Mouse (Mus musculus) Patski (cell line): ENCODE data around the gene Il25. TPM values are rescaled to one million over a fixed set of nuclear protein-coding genes. Genes with fewer than 3 reads are reported as not detected.

ENCODE experiments used
- ATAC-seq: fragments of 100-300 bp; one replicate; pipeline ENCODE4 v1.8.0; 2021
- CTCF ChIA-PET: fragments of 350-600 bp; sonication (Branson Sonifier 250); formaldehyde crosslinking; loops from one replicate; lab custom pipeline; 2022; ENCODE audit warnings: inconsistent platforms; lab: Charles Lee
- POLR2A ChIA-PET: fragments of 350-600 bp; sonication (Branson Sonifier 250); formaldehyde crosslinking; loops from one replicate; lab custom pipeline; 2022; ENCODE audit warnings: antibody characterized with exemption, inconsistent platforms; lab: Charles Lee
- DNase-seq: peaks from one replicate; pipeline ENCODE4 v3.0.0-alpha.2; 2011; ENCODE audit warnings: low read depth, low spot score
- H3K27me3 ChIP-seq: fragments of 371-371 bp; one replicate; pipeline ENCODE4 v1.5.1; 2021
- CTCF ChIP-seq: fragments of 100-300 bp; IDR thresholded peaks from one replicate; pipeline ENCODE4 v1.5.1; 2021
- in situ Hi-C: fragments of 300-500 bp; cut with MboI; formaldehyde crosslinking; loops from 3 replicates; pipeline ENCODE4 v1.11.1; 2018; ENCODE audit warnings: low pct_unique_long_range_greater_than_20kb, mixed read lengths
- polyA plus RNA-seq: library from polyadenylated mRNA; unstranded; gene quantifications from one replicate; pipeline ENCODE4 v1.2.3, GENCODE M21; 2021

The Il25 gene
- polyA plus RNA-seq, result not detected

- no peak for TF ChIP-seq CTCF
- no peak for ATAC-seq
- no peak for DNase-seq
- in situ Hi-C loops, result no loop called here
- POLR2A ChIA-PET, result interaction anchor here (1.2 kb wide), 1 partner anchor 13 kb away, joined by 3 read pairs; no protein-coding TSS in a partner anchor
- CTCF ChIA-PET, result no interaction called here
- peaks cover 20% of the 10 kb centered on the region for H3K27me3 ChIP-seq
Observed at GRCm38 (mm10) chr14:54932645-54933150, at the start of gene Il25. Il25 (plus strand) TSS chr14:54932695.

GRCm38 (mm10) chr14:54883154-54884021, 49.1 kb upstream of the Il25 start, which contains the start of the genes Bcl2l2 and Gm20521:
Bcl2l2 (plus strand) TSS chr14:54883377.
Gm20521 (plus strand) TSS chr14:54883441.
- in situ Hi-C loops, result loop anchor here (25.0 kb wide), 1 partner anchor 704 kb away; the partner anchor contains the start of genes Emc9, Fitm1, Psme1 and Psme2
- DNase-seq (no peak), ATAC-seq (peak; percentile 86)
- no peaks in the 10 kb centered on the region for H3K27me3 ChIP-seq
- ChIA-PET POLR2A (interaction anchor here (0.7 to 1.0 kb wide), 2 partner anchors 9 to 11 kb away, joined by 3 to 4 read pairs; no protein-coding TSS in a partner anchor), CTCF (interaction anchor here (1.4 to 2.6 kb wide), 2 partner anchors 11 to 132 kb away, joined by 3 to 6 read pairs; partner anchors contain the start of gene Ngdn)
- no peak for TF ChIP-seq CTCF

- TF ChIP-seq CTCF, result no peak
- POLR2A ChIA-PET, result interaction anchor here (0.7 kb wide), 1 partner anchor 9 kb away, joined by 3 read pairs; no protein-coding TSS in a partner anchor
- no peak for DNase-seq
- H3K27me3 ChIP-seq, result no peaks in the 10 kb centered on the region
- CTCF ChIA-PET, result interaction anchor here (1.4 to 2.6 kb wide), 2 partner anchors 12 to 131 kb away, joined by 3 to 6 read pairs; partner anchors contain the start of gene Ngdn
- ATAC-seq, result no peak
- in situ Hi-C loops, result loop anchor here (25.0 kb wide), 1 partner anchor 703 kb away; the partner anchor contains the start of genes Emc9, Fitm1, Psme1 and Psme2
Observed at GRCm38 (mm10) chr14:54884022-54884712, 48.3 kb upstream of the Il25 start.

GRCm38 (mm10) chr14:54885309-54885708, 47.2 kb upstream of the Il25 start:
- no peak for TF ChIP-seq CTCF
- no peaks in the 10 kb centered on the region for H3K27me3 ChIP-seq
- POLR2A ChIA-PET, result interaction anchor here (1.1 kb wide), 1 partner anchor 12 kb away, joined by 3 read pairs; no protein-coding TSS in a partner anchor
- DNase-seq, result no peak
- in situ Hi-C loops, result loop anchor here (25.0 kb wide), 1 partner anchor 702 kb away; the partner anchor contains the start of genes Emc9, Fitm1, Psme1 and Psme2
- CTCF ChIA-PET, result interaction anchor here (2.6 kb wide), 1 partner anchor 130 kb away, joined by 6 read pairs; the partner anchor contains the start of gene Ngdn
- no peak for ATAC-seq

- H3K27me3 ChIP-seq, result no peaks in the 10 kb centered on the region
- ATAC-seq (no peak), DNase-seq (no peak)
- ChIA-PET POLR2A (interaction anchor here (0.7 kb wide), 1 partner anchor 106 kb away, joined by 3 read pairs; no protein-coding TSS in a partner anchor), CTCF (no interaction called here)
- in situ Hi-C loops, result loop anchor here (25.0 kb wide), 1 partner anchor 695 kb away; the partner anchor contains the start of genes Emc9, Fitm1, Psme1 and Psme2
- no peak for TF ChIP-seq CTCF
Observed at GRCm38 (mm10) chr14:54892200-54892599, 40.3 kb upstream of the Il25 start, which contains the start of gene Pabpn1. Pabpn1 (plus strand) TSS chr14:54892500.

- DNase-seq (peak; percentile 99), ATAC-seq (peak; percentile 99)
- H3K27me3 ChIP-seq, result no peaks in the 10 kb centered on the region
- ChIA-PET POLR2A (no interaction called here), CTCF (interaction anchor here (1.4 kb wide), 1 partner anchor 121 kb away, joined by 3 read pairs; the partner anchor contains the start of gene Ngdn)
- TF ChIP-seq CTCF, result no peak
- in situ Hi-C loops, result loop anchor here (25.0 kb wide), 1 partner anchor 694 kb away; the partner anchor contains the start of genes Emc9, Fitm1, Psme1 and Psme2
Observed at GRCm38 (mm10) chr14:54893651-54894181, 38.8 kb upstream of the Il25 start.

GRCm38 (mm10) chr14:54894296-54895151, 38.0 kb upstream of the Il25 start:
- ATAC-seq (peak; percentile 51), DNase-seq (no peak)
- no peaks in the 10 kb centered on the region for H3K27me3 ChIP-seq
- TF ChIP-seq CTCF, result no peak
- in situ Hi-C loops, result loop anchor here (25.0 kb wide), 1 partner anchor 693 kb away; the partner anchor contains the start of genes Emc9, Fitm1, Psme1 and Psme2
- ChIA-PET CTCF (interaction anchor here (0.8 to 1.4 kb wide), 5 partner anchors 8 to 121 kb away, joined by 3 read pairs; partner anchors contain the start of gene Ngdn), POLR2A (interaction anchor here (0.8 to 1.3 kb wide), 4 partner anchors 12 to 119 kb away, joined by 4 to 7 read pairs (median 4); partner anchors contain the start of genes Bcl2l2, Gm20521 and Ppp1r3e)

- ChIA-PET POLR2A (interaction anchor here (1.2 kb wide), 1 partner anchor 9 kb away, joined by 4 read pairs; no protein-coding TSS in a partner anchor), CTCF (interaction anchor here (1.6 kb wide), 1 partner anchor 118 kb away, joined by 5 read pairs; the partner anchor contains the start of gene Ngdn)
- no peak for TF ChIP-seq CTCF
- in situ Hi-C loops, result loop anchor here (25.0 kb wide), 1 partner anchor 690 kb away; the partner anchor contains the start of genes Emc9, Fitm1, Psme1 and Psme2
- no peaks in the 10 kb centered on the region for H3K27me3 ChIP-seq
- ATAC-seq (no peak), DNase-seq (no peak)
Observed at GRCm38 (mm10) chr14:54897445-54897844, 35.0 kb upstream of the Il25 start.
